Mouse (Mus musculus): ENCODE measurements around the gene Herc2.

Gene Herc2

DNA sequence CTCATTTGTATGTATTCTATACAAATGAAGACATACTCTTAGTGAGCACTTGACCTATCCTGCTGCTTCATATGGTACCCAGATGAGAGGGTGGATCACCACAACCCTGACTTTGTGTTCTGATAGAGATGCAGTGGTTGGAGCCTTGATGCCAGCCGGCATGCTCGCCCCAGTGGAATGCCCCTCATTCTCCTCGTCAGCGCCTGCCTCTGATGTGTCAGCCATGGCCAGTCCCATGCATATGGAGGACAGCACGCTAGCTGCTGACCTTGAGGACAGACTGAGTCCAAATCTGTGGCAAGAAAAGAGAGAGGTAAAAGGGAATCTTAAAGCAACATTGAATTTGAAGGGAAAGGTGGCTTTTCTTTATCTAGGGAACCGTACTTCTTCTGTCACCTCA is 141.0 kb downstream of the Herc2 start:
- no peak for DNase-seq (ENCODE audit: extremely low read depth, low read depth, low spot score)

DNA sequence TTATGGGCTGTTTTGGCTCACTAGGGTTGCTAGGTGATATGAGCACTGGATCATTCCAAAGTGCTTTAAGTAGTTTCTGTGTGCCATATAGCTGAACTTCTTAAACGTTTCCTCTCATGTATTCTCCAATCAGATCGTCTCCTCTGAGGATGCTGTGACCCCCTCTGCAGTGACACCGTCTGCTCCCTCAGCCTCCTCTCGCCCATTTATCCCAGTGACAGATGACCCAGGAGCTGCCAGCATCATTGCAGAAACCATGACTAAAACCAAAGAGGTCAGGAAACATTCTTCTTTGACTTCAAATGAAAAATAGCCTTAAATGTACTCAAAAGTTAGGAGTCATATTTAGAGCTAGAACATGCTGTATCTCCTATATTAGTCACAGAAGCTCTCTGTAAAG is 141.7 kb downstream of the Herc2 start:
- no peak for DNase-seq (ENCODE audit: extremely low read depth, low read depth, low spot score)

DNA sequence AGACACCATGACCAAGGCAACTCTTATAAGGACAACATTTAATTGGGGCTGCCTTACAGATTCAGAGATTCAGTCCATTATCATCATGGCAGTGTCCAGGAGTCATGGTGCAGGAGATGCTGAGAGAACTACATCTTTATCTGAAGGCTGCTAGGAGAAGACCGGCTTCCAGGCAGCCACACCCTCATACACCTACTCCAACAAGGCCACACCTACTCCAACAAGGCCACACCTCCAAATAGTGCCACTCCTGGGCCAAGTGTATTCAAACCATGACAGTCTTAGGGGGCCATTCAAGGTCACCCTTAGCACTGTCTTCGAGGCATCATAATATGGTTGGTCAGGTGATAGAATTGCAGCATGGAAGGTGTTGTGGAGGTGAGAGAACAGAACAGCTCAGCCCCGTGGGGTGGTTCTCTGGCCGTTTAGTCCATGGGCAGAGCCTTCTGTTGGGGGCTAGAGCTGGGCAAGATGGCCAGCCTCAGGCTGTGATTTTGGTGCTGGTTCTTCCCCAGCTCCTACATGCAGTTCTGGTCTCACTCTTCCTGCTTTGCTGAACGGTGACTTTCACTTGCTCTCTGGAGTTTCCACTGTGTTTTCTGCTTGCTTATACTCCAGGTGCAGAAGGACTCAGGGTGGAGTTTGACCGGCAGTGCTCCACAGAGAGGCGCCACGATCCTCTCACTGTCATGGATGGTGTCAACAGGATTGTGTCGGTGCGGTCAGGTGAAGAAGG is 151.7 kb downstream of the Herc2 start:
- no peak for DNase-seq (ENCODE audit: extremely low read depth, low read depth, low spot score)

DNA sequence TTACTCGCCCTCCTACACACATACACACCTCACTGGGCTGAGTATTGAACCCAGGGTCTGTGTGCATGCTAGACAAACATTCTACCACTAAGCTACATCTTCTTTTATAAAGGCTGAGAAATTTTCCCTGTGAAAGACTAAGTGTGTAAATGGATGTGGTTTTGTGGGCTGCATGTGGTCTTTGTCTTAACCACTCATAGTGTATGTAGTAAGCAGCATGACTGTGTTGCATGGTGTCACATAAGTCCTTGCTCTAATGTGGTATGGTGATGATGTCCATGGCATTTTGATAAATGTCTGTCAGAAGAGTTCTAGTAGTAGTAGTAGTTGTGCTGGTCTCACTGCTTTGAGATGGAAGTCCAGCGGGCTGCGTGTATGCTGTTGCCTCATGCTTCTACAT is 152.8 kb downstream of the Herc2 start:
- DNase-seq (ENCODE audit: extremely low read depth, low read depth, low spot score), result no peak

DNA sequence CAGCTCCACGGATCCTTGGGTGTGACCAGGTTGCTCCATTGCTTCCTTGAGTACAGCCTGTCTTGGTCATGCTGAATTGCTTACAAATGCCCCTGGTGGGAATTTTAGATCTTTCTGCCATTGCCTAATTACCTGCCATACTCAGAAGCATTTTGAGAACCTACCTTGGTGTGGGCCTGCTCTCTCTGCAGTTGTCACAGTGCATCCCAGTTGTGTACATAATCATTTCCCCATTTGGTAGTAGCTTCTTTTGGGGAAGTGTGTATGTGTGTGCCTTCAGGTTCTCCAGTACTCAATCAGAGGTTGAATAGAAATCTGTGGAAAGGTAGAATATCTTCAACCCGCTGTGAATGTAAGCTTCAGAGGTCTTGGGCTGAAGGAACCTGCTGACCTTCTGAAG is 153.3 kb downstream of the Herc2 start:
- DNase-seq (ENCODE audit: extremely low read depth, low read depth, low spot score), result no peak

DNA sequence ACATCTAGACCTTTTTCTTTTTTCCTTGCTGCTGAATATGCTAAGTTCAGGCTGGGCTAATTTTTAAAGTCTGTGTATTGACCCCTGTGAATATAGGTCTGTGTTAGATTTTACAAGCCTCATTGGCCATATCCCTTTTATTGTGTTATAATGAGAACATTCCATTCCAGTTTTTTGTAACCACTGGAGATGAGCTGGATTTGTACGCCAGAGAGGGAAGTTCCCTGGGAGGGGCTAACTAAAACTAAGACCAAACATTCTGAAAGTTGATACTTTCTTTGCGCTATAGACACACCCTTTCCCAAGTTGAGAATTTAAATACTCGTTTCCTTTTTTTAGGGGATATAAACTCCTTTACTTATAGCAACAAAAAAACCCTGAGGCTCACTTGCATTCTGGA is 154.9 kb downstream of the Herc2 start:
- DNase-seq (ENCODE audit: extremely low read depth, low read depth, low spot score), result no peak

DNA sequence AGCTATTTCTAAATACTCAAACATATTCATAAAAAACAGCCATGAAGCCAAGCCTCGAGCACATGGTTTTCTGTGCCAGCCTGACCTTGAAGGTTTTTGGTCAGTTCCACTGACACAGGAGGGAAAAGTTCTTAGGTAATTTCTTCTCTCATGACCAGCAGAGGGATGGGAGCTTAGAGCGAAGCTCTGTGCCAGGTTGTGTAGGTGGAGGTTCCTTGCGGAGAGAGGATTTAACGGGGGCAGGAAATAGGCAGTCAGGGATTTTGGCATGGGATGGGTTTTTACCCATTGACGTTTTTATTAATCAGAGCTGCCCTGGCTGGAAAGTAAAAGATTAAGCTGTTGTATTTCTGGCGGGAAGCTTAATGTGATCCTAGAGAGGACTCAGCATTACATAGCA is 170.8 kb downstream of the Herc2 start:
- peak; percentile 2 for DNase-seq (ENCODE audit: extremely low read depth, low read depth, low spot score)

DNA sequence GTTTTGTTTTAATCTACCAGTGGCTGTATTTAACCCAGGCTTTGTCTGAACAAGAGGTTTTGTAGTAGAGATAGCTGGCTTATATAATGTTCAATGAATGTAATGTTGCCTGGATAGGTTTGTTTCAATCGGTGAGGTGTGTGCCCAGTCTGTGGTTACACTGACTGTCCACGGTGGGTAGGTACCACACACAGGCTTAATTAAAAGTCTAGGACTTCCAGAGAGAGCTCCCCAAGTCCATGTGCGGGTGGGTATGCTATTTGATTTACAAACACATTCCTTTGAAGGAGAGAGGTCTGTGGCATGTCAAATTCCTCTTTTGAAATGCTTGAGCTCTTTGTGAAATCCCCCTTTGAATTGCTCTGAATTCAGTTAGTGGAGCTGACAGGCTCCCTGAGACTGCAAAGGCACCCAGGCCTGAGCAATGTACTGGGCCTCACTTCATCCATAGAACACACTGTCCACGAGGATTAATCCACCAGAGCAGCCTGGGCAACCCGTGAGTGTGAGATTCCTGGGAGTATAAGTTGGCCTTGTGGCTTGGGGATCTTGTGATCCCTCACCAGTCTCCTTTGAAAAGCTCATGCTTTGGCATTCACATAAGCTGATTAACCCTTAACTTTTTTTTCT is 185.9 kb downstream of the Herc2 start:
- no peak for DNase-seq (ENCODE audit: extremely low read depth, low read depth, low spot score)

DNA sequence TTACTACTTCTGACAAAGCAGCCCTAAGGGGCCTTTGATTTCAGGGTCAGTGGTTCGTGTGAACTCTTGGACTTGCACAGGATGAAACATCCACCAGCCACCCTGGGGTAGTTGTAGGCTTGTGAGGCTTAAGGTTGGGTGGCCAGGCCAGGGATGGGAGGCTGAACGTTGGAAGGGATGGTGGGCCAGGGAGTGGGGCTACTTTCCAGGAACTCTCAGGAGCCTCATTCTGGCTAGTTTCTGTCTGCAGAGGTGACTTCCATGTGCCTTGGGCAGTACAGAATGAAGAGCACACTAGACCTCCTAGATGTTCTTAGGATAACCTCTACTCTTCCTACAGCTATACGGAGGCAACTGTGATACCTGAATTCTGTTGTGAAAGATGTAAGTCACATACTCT is 186.6 kb downstream of the Herc2 start:
- no peak for DNase-seq (ENCODE audit: extremely low read depth, low read depth, low spot score)

DNA sequence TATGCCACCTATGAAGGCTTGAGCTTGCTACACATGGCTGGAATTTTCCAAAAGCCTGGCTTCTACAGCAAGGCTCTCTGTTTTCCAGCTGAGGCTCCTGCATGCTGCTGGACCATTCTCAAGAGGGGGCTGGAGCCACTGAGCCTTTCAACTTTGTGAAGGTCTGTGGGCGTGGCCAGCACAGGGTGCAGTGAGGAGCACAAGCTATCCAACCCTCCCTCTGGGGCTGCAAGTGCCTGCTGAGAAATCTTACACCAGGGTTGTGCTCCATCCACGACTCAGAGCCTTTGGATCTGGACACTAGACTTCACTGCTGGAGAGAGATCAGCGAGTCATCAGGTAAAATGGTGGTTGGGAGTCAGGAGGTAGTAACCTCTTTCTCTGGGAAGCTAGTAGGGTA is 189.5 kb downstream of the Herc2 start, which contains the start of gene Oca2:
TSS of gene Oca2 (plus strand) at position 218 of the 400 bp plus-strand sequence.
- no peak for DNase-seq (ENCODE audit: extremely low read depth, low read depth, low spot score)

DNA sequence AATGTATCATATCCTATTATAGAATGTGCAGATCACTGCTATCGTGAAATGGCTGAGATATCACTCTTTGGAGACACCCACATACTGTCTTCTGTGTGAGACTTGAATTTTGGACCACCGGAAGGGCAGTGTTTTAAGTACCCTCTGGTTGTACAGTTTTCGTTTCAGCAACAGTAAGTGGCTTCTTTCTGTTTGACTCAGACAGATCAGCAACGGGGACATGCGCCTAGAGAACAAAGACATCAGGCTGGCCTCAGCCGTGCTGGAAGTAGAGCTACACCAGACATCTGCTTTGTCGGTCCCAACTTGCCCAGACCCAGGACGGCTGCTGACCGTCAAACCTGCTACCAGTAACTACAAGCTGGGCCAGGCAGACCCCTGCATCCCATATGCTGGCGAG is 204.6 kb downstream of the Herc2 start:
- no peak for DNase-seq (ENCODE audit: extremely low read depth, low read depth, low spot score)

DNA sequence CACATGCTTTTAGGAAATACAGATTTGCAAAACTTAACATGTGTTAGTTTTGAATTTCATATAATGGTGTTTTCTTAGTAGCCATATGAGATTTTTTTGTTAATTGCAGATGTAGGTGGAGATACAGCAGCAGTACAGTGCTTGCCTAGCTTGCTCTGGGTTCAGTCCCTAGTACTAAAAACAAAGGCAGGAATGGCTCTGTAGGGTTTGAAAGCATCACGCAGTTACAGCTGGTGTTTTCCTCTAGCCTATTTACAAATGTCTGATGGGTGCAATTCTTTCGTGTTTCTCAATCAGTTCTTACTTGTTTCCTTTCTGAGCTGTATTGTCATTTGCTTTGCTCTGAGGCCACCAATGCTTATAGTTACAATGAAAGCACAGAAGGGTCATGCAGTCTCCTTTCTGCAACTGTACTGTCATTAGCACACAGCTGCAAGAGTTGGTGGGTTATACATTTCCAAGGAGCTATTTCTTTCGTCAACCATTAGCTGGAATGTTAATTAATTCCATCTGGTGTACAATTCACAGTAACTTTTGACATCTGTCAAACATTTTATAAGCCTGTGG is 208.0 kb downstream of the Herc2 start:
- no peak for DNase-seq (ENCODE audit: extremely low read depth, low read depth, low spot score)

DNA sequence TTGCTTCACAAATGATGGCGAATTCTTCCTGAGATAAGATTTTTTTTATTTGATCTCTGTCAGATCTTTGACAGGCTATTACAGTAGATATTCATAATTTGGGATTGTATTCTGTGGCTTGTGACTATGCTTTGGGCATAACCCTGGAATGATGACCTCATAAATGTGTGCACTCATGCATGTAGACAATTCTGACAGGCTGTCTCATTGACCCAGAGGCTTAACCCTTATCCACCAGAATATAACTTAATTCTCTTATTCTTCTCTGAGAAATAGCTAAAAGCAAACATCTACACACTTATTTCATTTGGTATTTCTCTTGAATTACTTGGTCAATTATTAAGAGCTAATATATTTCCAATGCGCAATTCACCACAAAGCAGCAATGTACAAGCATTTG is 227.5 kb downstream of the Herc2 start:
- DNase-seq (ENCODE audit: extremely low read depth, low read depth, low spot score), result no peak
